Mouse (Mus musculus): ENCODE measurements around the gene Cdc42bpg. TPM values are rescaled to one million over a fixed set of nuclear protein-coding genes. Genes with fewer than 3 reads are reported as not detected.
A peak's percentile ranks its signal among the peaks of the same experiment; 100 is the strongest.

The Cdc42bpg gene
- polyA plus RNA-seq, 1 experiment from 2014 or later: 0.95 TPM

- no peaks in the 10 kb centered on the region for H3K27me3 ChIP-seq
- peaks cover 27% of the 10 kb centered on the region for H3K36me3 ChIP-seq
- H3K4me2 ChIP-seq (replicated peaks): peak overlapping the region; percentile 93
- ATAC-seq (ENCODE audit: insufficient number of reproducible peaks, insufficient read depth, low FRiP score, low TSS enrichment): no peak
- peaks cover 26% of the 10 kb centered on the region for H3K4me1 ChIP-seq
- peak overlapping the region; percentile 86 for H3K4me3 ChIP-seq
- no peaks in the 10 kb centered on the region for H3K9me3 ChIP-seq
- peak overlapping the region; percentile 86 for H3K9ac ChIP-seq
- 2% methylated on average over 10 of the region's 10 CpGs for WGBS
- peak overlapping the region; percentile 75 for H3K27ac ChIP-seq
Measured at GRCm38 (mm10) chr19:6277661-6278438, 28.4 kb upstream of the Cdc42bpg start.

- no peak for ATAC-seq (ENCODE audit: insufficient number of reproducible peaks, insufficient read depth, low FRiP score, low TSS enrichment)
- Histone ChIP-seq H3K4me2 (replicated peaks) (peak overlapping the region; percentile 93), H3K27ac (peak overlapping the region; percentile 20; the same call in 1 of the 2 replicates), H3K36me3 (peaks cover 34% of the 10 kb centered on the region), H3K4me1 (peaks cover 26% of the 10 kb centered on the region), H3K9ac (peak overlapping the region; percentile 86), H3K9me3 (no peaks in the 10 kb centered on the region), H3K27me3 (no peaks in the 10 kb centered on the region), H3K4me3 (peak overlapping the region; percentile 86)
- 37% methylated on average over 6 of the region's 6 CpGs for WGBS
Measured at GRCm38 (mm10) chr19:6278439-6279073, 27.7 kb upstream of the Cdc42bpg start.

GRCm38 (mm10) chr19:6279481-6280144 is 26.6 kb upstream of the Cdc42bpg start:
- Histone ChIP-seq H3K4me2 (replicated peaks) (peak overlapping the region; percentile 93), H3K36me3 (peaks cover 44% of the 10 kb centered on the region), H3K9ac (peak overlapping the region; percentile 86; the same call in 1 of the 2 replicates), H3K27ac (no peak overlapping the region), H3K27me3 (no peaks in the 10 kb centered on the region), H3K4me3 (peak overlapping the region; percentile 86; the same call in 1 of the 2 replicates), H3K4me1 (peaks cover 26% of the 10 kb centered on the region), H3K9me3 (no peaks in the 10 kb centered on the region)
- WGBS: 92% methylated on average over 6 of the region's 6 CpGs
- ATAC-seq (ENCODE audit: insufficient number of reproducible peaks, insufficient read depth, low FRiP score, low TSS enrichment): no peak

- 90% methylated on average over 7 of the region's 7 CpGs for WGBS
- Histone ChIP-seq H3K9ac (no peak overlapping the region), H3K27me3 (no peaks in the 10 kb centered on the region), H3K27ac (no peak overlapping the region), H3K9me3 (no peaks in the 10 kb centered on the region), H3K4me3 (no peak overlapping the region), H3K4me1 (peaks cover 26% of the 10 kb centered on the region), H3K4me2 (replicated peaks) (no peak overlapping the region), H3K36me3 (peaks cover 53% of the 10 kb centered on the region)
- no peak for ATAC-seq (ENCODE audit: insufficient number of reproducible peaks, insufficient read depth, low FRiP score, low TSS enrichment)
Measured at GRCm38 (mm10) chr19:6280554-6280953, 25.7 kb upstream of the Cdc42bpg start.

GRCm38 (mm10) chr19:6281122-6282020 is 24.9 kb upstream of the Cdc42bpg start:
- H3K9ac ChIP-seq: no peak overlapping the region
- 83% methylated on average over 14 of the region's 14 CpGs for WGBS
- H3K27ac ChIP-seq: no peak overlapping the region
- no peak overlapping the region for H3K4me3 ChIP-seq
- no peak for ATAC-seq (ENCODE audit: insufficient number of reproducible peaks, insufficient read depth, low FRiP score, low TSS enrichment)
- H3K27me3 ChIP-seq: no peaks in the 10 kb centered on the region
- no peaks in the 10 kb centered on the region for H3K9me3 ChIP-seq
- H3K36me3 ChIP-seq: peaks cover 60% of the 10 kb centered on the region
- H3K4me1 ChIP-seq: peaks cover 23% of the 10 kb centered on the region
- H3K4me2 ChIP-seq (replicated peaks): no peak overlapping the region

- H3K27ac ChIP-seq: no peak overlapping the region
- no peak overlapping the region for H3K9ac ChIP-seq
- H3K4me3 ChIP-seq: no peak overlapping the region
- no peaks in the 10 kb centered on the region for H3K9me3 ChIP-seq
- no peaks in the 10 kb centered on the region for H3K27me3 ChIP-seq
- H3K4me2 ChIP-seq (replicated peaks): no peak overlapping the region
- H3K36me3 ChIP-seq: peaks cover 68% of the 10 kb centered on the region
- peaks cover 22% of the 10 kb centered on the region for H3K4me1 ChIP-seq
- WGBS: 88% methylated on average over 5 of the region's 5 CpGs
- no peak for ATAC-seq (ENCODE audit: insufficient number of reproducible peaks, insufficient read depth, low FRiP score, low TSS enrichment)
Measured at GRCm38 (mm10) chr19:6283001-6283400, 23.3 kb upstream of the Cdc42bpg start.

GRCm38 (mm10) chr19:6284502-6284901 is 21.8 kb upstream of the Cdc42bpg start:
- Histone ChIP-seq H3K27me3 (no peaks in the 10 kb centered on the region), H3K9me3 (no peaks in the 10 kb centered on the region), H3K4me3 (no peak overlapping the region), H3K9ac (no peak overlapping the region), H3K27ac (no peak overlapping the region), H3K4me2 (replicated peaks) (no peak overlapping the region), H3K36me3 (peaks cover 73% of the 10 kb centered on the region), H3K4me1 (peaks cover 13% of the 10 kb centered on the region)
- ATAC-seq (ENCODE audit: insufficient number of reproducible peaks, insufficient read depth, low FRiP score, low TSS enrichment): no peak
- 90% methylated on average over 12 of the region's 12 CpGs for WGBS

GRCm38 (mm10) chr19:6285226-6285625 is 21.0 kb upstream of the Cdc42bpg start:
- Histone ChIP-seq H3K27me3 (no peaks in the 10 kb centered on the region), H3K27ac (no peak overlapping the region), H3K9me3 (no peaks in the 10 kb centered on the region), H3K4me1 (peaks cover 9% of the 10 kb centered on the region; the same call in 1 of the 2 replicates), H3K9ac (no peak overlapping the region), H3K4me3 (no peak overlapping the region), H3K36me3 (peaks cover 78% of the 10 kb centered on the region), H3K4me2 (replicated peaks) (no peak overlapping the region)
- WGBS: 68% methylated on average over 8 of the region's 8 CpGs
- ATAC-seq (ENCODE audit: insufficient number of reproducible peaks, insufficient read depth, low FRiP score, low TSS enrichment): no peak

GRCm38 (mm10) chr19:6285632-6286433 is 20.4 kb upstream of the Cdc42bpg start:
- 76% methylated on average over 7 of the region's 7 CpGs for WGBS
- no peak overlapping the region for H3K4me2 ChIP-seq (replicated peaks)
- H3K9me3 ChIP-seq: no peaks in the 10 kb centered on the region
- no peak overlapping the region for H3K27ac ChIP-seq
- no peaks in the 10 kb centered on the region for H3K27me3 ChIP-seq
- peaks cover 76% of the 10 kb centered on the region for H3K36me3 ChIP-seq
- H3K9ac ChIP-seq: no peak overlapping the region
- peaks cover 9% of the 10 kb centered on the region; the same call in 1 of the 2 replicates for H3K4me1 ChIP-seq
- no peak overlapping the region for H3K4me3 ChIP-seq
- ATAC-seq (ENCODE audit: insufficient number of reproducible peaks, insufficient read depth, low FRiP score, low TSS enrichment): no peak

All from embryonic facial prominence, embryonic 12.5 days (tissue).